8 mouse cellular contexts compared by ENCODE assay signal in genomic region chr16:18696074-18696819, GRCm38 (mm10).
DNase-seq lines count a peak whose midpoint lies in the region; ATAC-seq and TF ChIP-seq lines count a peak whose summit lies in the region.

No protein-coding gene starts in this region.

- no peaks in the 10 kb centered on the region for H3K36me3 ChIP-seq in CH12.LX (replicated peaks in 1 of 2; ENCODE audit: control insufficient read depth in 1 of 2, insufficient read depth in 1 of 2, low read length in 1 of 2)
- H3K36me3 ChIP-seq in forebrain, embryonic 14.5 days (ENCODE audit: control insufficient read depth, insufficient read depth, low read length) = no peaks in the 10 kb centered on the region
- no peaks in the 10 kb centered on the region for H3K36me3 ChIP-seq in liver, postnatal 0 days (replicated peaks; ENCODE audit: insufficient read depth, low read length)
- H3K36me3 ChIP-seq in thymus, adult 2 months (ENCODE audit: control insufficient read depth, insufficient read depth, low read length) = no peaks in the 10 kb centered on the region

- TF ChIP-seq EP300 in CH12.LX (IDR thresholded peaks at IDR 0.05; ENCODE audit: low read length) = no peak
- TF ChIP-seq EP300 in liver, postnatal 0 days (IDR thresholded peaks at IDR 0.05; ENCODE audit: low read depth) = no peak

- H3K4me1 ChIP-seq in CH12.LX (ENCODE audit: control insufficient read depth in 1 of 2, insufficient read depth in 2 of 2) = peaks cover 4 to 6% of the 10 kb centered on the region in 2 experiments; a peak in 1 of 4 replicates
- no peaks in the 10 kb centered on the region for H3K4me1 ChIP-seq in forebrain, embryonic 14.5 days (ENCODE audit: control insufficient read depth, insufficient read depth, low read length)
- no peaks in the 10 kb centered on the region for H3K4me1 ChIP-seq in liver, postnatal 0 days (ENCODE audit: insufficient read depth)
- H3K4me1 ChIP-seq in olfactory bulb, adult 2 months (ENCODE audit: control insufficient read depth, insufficient read depth, low read length) = no peaks in the 10 kb centered on the region
- H3K4me1 ChIP-seq in thymus, adult 2 months (replicated peaks; ENCODE audit: control insufficient read depth, insufficient read depth, low read length) = no peaks in the 10 kb centered on the region

- peak; percentile 48; the same call in 1 of the 2 replicates for ATAC-seq in forebrain, embryonic 14.5 days
- peak; percentile 86 for ATAC-seq in liver, postnatal 0 days

- peak; percentile 97 for TF ChIP-seq RAD21 in CH12.LX (IDR thresholded peaks at IDR 0.05; ENCODE audit: low read depth, low read length)

- no peaks in the 10 kb centered on the region for H3K79me2 ChIP-seq in CH12.LX (replicated peaks; ENCODE audit: control insufficient read depth, extremely low read depth, insufficient read depth, poor library complexity, severe bottlenecking)

- H3K27me3 ChIP-seq in CH12.LX (replicated peaks) = no peaks in the 10 kb centered on the region
- H3K27me3 ChIP-seq in forebrain, embryonic 14.5 days (replicated peaks; ENCODE audit: control insufficient read depth, insufficient read depth, low read length) = no peaks in the 10 kb centered on the region
- H3K27me3 ChIP-seq in liver, postnatal 0 days (ENCODE audit: insufficient read depth, low read length) = no peaks in the 10 kb centered on the region
- no peaks in the 10 kb centered on the region for H3K27me3 ChIP-seq in thymus, adult 2 months (ENCODE audit: control insufficient read depth, insufficient read depth, low read length)

- dilution Hi-C loops in CH12.LX (cut with MboI; ENCODE audit: extremely low pct_ligation_motif_present, extremely low pct_unique_long_range_greater_than_20kb, low sequenced_read_pairs) = no loop called here

- intact Hi-C loops in heart, postnatal 10 days (cut with DNase I) = loop anchor here (1.0 to 5.0 kb wide), 2 partner anchors 103 to 161 kb away; no protein-coding TSS in a partner anchor

- peak; percentile 52 to 97 for TF ChIP-seq CTCF in CH12.LX (conservative IDR thresholded peaks at IDR 0.05 in 1 of 2, IDR thresholded peaks at IDR 0.05 in 1 of 2; ENCODE audit: low read depth in 2 of 2, low read length in 2 of 2)
- peak; percentile 86 for TF ChIP-seq CTCF in liver, postnatal 0 days (IDR thresholded peaks at IDR 0.05; ENCODE audit: low read depth)
- peak; percentile 72 for TF ChIP-seq CTCF in olfactory bulb, adult 2 months (IDR thresholded peaks at IDR 0.05; ENCODE audit: insufficient read depth, low read depth, low read length)
- TF ChIP-seq CTCF in thymus, adult 2 months (IDR thresholded peaks at IDR 0.05; ENCODE audit: borderline replicate concordance, control insufficient read depth, extremely low read depth, insufficient read depth, low read length, poor library complexity) = peak; percentile 82; the same call in 1 of the 2 replicates

- H3K9me3 ChIP-seq in CH12.LX (replicated peaks; ENCODE audit: low read length) = peaks cover 2% of the 10 kb centered on the region
- no peaks in the 10 kb centered on the region for H3K9me3 ChIP-seq in forebrain, embryonic 14.5 days (replicated peaks; ENCODE audit: control insufficient read depth, low read length)
- H3K9me3 ChIP-seq in liver, postnatal 0 days (ENCODE audit: low read length) = no peaks in the 10 kb centered on the region

- DNase-seq in CH12.LX (ENCODE audit: extremely low read depth) = peak; percentile 66
- DNase-seq in c-Kit-positive CD71-positive TER-119-positive erythroid progenitor cells, embryonic 14.5 days (ENCODE audit: low spot score) = peak; percentile 17
- peak; percentile 65 for DNase-seq in forebrain, embryonic 14.5 days (ENCODE audit: low spot score)
- peak; percentile 88 to 93 for DNase-seq in heart, postnatal 10 days
- DNase-seq in large intestine, adult 2 months (ENCODE audit: low read depth, low spot score) = peak; percentile 22
- DNase-seq in liver, postnatal 0 days = peak; percentile 84
- peak; percentile 82 for DNase-seq in thymus, adult 2 months

- in situ Hi-C loops in CH12.LX (cut with MboI; ENCODE audit: low pct_ligation_motif_present, low pct_unique_long_range_greater_than_20kb, low sequenced_read_pairs) = loop anchor here (5.0 to 25.0 kb wide), 3 partner anchors 81 to 566 kb away; partner anchors contain the start of gene Cldn5

- no peak overlapping the region for H3K9ac ChIP-seq in CH12.LX (ENCODE audit: insufficient read depth, low read depth)
- H3K9ac ChIP-seq in forebrain, embryonic 14.5 days (ENCODE audit: low read length) = no peak overlapping the region
- no peak overlapping the region for H3K9ac ChIP-seq in liver, postnatal 0 days (replicated peaks)

- TF ChIP-seq POLR2A in CH12.LX (IDR thresholded peaks at IDR 0.05; ENCODE audit: low read depth, low read length) = no peak
- TF ChIP-seq POLR2A in olfactory bulb, adult 2 months (IDR thresholded peaks at IDR 0.05; ENCODE audit: insufficient read depth, low read depth, low read length) = no peak
- no peak for TF ChIP-seq POLR2A in thymus, adult 2 months (IDR thresholded peaks at IDR 0.05; ENCODE audit: control insufficient read depth, extremely low read depth, insufficient read depth, low read length, poor library complexity)

- no peak overlapping the region for H3K4me3 ChIP-seq in CH12.LX (replicated peaks in 1 of 3; ENCODE audit: low read depth in 2 of 3, low read length in 2 of 3, poor library complexity in 1 of 3)
- no peak overlapping the region for H3K4me3 ChIP-seq in forebrain, embryonic 14.5 days (ENCODE audit: low read depth, low read length)
- no peak overlapping the region for H3K4me3 ChIP-seq in liver, postnatal 0 days (ENCODE audit: low read depth, low read length)
- no peak overlapping the region for H3K4me3 ChIP-seq in olfactory bulb, adult 2 months (ENCODE audit: insufficient read depth, low read depth, low read length)
- no peak overlapping the region for H3K4me3 ChIP-seq in thymus, adult 2 months (ENCODE audit: control insufficient read depth, insufficient read depth, low read length)

- no peak overlapping the region for H3K27ac ChIP-seq in CH12.LX (ENCODE audit: insufficient read depth, low read depth)
- no peak overlapping the region for H3K27ac ChIP-seq in forebrain, embryonic 14.5 days (ENCODE audit: low read depth, low read length)
- H3K27ac ChIP-seq in liver, postnatal 0 days (ENCODE audit: low read depth) = no peak overlapping the region
- H3K27ac ChIP-seq in olfactory bulb, adult 2 months (ENCODE audit: insufficient read depth, low read depth, low read length) = no peak overlapping the region
- no peak overlapping the region for H3K27ac ChIP-seq in thymus, adult 2 months (ENCODE audit: control insufficient read depth, insufficient read depth, low read length)

- peak overlapping the region; percentile 51; the same call in 1 of the 2 replicates for H3K4me2 ChIP-seq in CH12.LX (ENCODE audit: insufficient read depth, low read depth, poor library complexity, severe bottlenecking)
- H3K4me2 ChIP-seq in forebrain, embryonic 14.5 days (ENCODE audit: low read length) = no peak overlapping the region
- H3K4me2 ChIP-seq in liver, postnatal 0 days (ENCODE audit: low read depth, low read length) = no peak overlapping the region

- 11% methylated on average over 20 of the region's 20 CpGs for WGBS in forebrain, embryonic 14.5 days
- WGBS in large intestine, adult 2 months = 13% methylated on average over 20 of the region's 20 CpGs
- 16% methylated on average over 20 of the region's 20 CpGs for WGBS in liver, postnatal 0 days (ENCODE audit: insufficient replicate concordance)
- WGBS in olfactory bulb, adult 2 months = 14% methylated on average over 20 of the region's 20 CpGs
- WGBS in thymus, adult 2 months = 21% methylated on average over 20 of the region's 20 CpGs

TF ChIP-seq in CH12.LX, 34 proteins besides CTCF, POLR2A, EP300 and RAD21:
- TF ChIP-seq JUN (IDR thresholded peaks at IDR 0.05; ENCODE audit: insufficient read depth, low read depth, low read length) (no peak), IRF4 (IDR thresholded peaks at IDR 0.05; ENCODE audit: low read depth, low read length) (0 out of 2 replicates have a peak, but pooled peaks have one; percentile 36), SMC3 (IDR thresholded peaks at IDR 0.05; ENCODE audit: low read depth, low read length) (peak; percentile 93), ZNF384 (IDR thresholded peaks at IDR 0.05; ENCODE audit: low read depth, low read length) (no peak), ZC3H11A (IDR thresholded peaks at IDR 0.05; ENCODE audit: low read depth, low read length) (peak; percentile 67), NRF1 (IDR thresholded peaks at IDR 0.05; ENCODE audit: low read depth, low read length) (peak; percentile 52), ELF1 (IDR thresholded peaks at IDR 0.05; ENCODE audit: low read depth, low read length) (peak; percentile 28; the same call in 1 of the 2 replicates), MAX (IDR thresholded peaks at IDR 0.05; ENCODE audit: low read length) (peak; percentile 22; the same call in 1 of the 2 replicates), MEF2A (IDR thresholded peaks at IDR 0.05; ENCODE audit: borderline replicate concordance, low read depth, low read length) (peak; percentile 29; the same call in 1 of the 2 replicates)

Comparison
In these comparisons a context has a peak if more than half of its experiments do, and no peak if none do; other contexts are left out.
1. DNase-seq: peak in every context shown above with its lines; median percentile 90 in heart, postnatal 10 days; 84 in liver, postnatal 0 days; 82 in thymus, adult 2 months; 66 in CH12.LX; 65 in forebrain, embryonic 14.5 days; 22 in large intestine, adult 2 months; 17 in c-Kit-positive CD71-positive TER-119-positive erythroid progenitor cells, embryonic 14.5 days.